Mouse (Mus musculus) left cerebral cortex, postnatal 25 days (tissue): Measurements from ENCODE around the gene Sept10. TPM values are rescaled to one million over a fixed set of nuclear protein-coding genes. Genes with fewer than 3 reads are reported as not detected.

Experiments used
- DNase-seq, 2 experiments: peaks; one replicate each; pipeline ENCODE4 v3.0.0; 2022; ENCODE audit warnings: low spot score in 2 of 2, mixed read lengths in 1 of 2
- intact Hi-C: fragments of 180-260 bp; cut with DNase I; formaldehyde crosslinking; loops from one replicate; pipeline ENCODE4 v1.15.1; 2025
- total RNA-seq, 2 experiments: library from RNA; stranded (reverse); gene quantifications; 2 replicates each; pipeline ENCODE4 v1.2.3; 2021

Gene Sept10
- total RNA-seq, 2 experiments from 2014 or later = 6.9 to 7.6 TPM

DNA sequence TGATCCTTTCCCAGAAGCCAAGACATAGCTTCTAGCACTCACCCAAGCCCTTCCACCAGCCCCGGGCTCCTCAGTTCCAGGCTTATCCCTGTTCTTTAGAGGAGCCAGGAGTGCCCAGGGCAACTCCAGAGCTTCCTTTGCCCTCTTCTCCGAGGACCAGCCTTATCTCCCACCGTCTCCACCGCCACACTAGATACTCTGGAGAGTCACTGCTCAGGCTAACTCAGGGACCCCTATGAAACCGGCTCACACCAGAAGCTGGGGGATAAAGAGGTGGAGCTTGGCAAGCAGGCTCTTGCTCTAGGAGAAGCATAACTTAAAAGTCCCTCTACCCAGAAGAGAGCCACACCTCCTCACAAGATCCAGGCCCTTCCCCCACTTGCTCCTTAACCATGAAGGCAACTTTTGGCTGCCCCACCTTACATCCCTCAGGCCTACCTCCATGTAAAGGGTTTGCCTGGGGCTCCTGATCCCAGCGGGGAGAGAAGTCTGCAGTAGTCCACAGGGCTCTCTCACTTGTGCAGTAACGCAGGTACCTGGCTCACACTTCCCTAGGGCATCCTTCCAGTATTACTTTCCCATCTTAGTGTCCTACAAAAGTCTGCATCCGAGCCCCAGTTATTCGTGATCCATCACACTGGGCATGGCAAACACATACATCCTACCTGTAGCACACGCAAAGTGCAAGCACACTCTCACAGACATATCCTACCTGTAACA, 70.5 kb downstream of the Sept10 start:
- DNase-seq = no peak
- intact Hi-C loops = loop anchor here (1.0 kb wide), 2 partner anchors 42 to 339 kb away; no protein-coding TSS in a partner anchor

DNA sequence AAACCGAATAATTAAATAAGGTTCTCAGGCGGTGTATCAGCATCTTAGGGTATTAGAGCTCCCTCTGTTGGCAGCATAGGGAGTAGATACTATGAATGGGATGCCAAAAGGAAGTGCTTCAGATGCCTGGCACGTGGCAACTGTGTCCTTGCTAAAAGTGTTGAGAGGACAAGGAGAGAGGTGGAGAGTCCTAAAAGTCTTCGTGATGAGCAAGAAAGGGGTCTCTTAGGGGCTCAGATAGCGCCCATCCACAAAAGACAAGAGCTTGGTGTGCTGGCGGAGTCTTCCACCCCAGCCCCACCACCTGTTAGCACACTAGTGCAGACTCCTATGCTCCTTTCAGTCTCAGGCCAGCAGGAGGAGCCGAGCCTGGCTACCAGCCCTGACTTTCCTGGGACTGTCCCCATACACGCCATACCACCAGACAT, 71.7 kb downstream of the Sept10 start:
- peak; percentile 68 to 76 for DNase-seq

DNA sequence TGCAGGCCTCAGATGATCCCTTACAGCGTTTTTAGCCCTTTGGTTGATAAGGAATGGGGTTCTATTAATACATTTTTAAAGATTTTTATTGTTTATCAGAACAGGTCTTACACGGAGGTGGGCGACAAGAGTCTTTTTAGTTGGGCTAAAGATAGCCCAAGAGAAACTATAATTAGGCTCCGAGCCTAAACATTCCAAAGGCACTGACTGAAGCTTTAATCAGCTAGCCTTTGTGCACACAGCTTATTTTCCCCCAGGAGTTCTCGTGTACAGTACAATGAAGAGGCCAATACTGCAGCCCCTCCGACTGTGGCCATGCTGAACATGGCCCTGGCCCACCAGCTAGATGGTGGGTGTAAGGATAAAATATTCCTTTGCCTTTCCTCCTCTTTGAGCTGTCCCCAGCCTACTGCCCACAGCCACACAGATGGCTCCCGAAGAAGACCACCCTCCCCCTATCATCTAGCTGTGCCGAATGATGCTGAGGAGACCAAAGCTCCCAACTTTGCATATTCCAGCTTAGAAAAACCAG, 88.1 kb downstream of the Sept10 start:
- intact Hi-C loops = no loop called here

More for the DNA sequence above, 71.7 kb downstream of the Sept10 start:
- intact Hi-C loops = loop anchor here (1.0 kb wide), 2 partner anchors 41 to 338 kb away; no protein-coding TSS in a partner anchor

DNA sequence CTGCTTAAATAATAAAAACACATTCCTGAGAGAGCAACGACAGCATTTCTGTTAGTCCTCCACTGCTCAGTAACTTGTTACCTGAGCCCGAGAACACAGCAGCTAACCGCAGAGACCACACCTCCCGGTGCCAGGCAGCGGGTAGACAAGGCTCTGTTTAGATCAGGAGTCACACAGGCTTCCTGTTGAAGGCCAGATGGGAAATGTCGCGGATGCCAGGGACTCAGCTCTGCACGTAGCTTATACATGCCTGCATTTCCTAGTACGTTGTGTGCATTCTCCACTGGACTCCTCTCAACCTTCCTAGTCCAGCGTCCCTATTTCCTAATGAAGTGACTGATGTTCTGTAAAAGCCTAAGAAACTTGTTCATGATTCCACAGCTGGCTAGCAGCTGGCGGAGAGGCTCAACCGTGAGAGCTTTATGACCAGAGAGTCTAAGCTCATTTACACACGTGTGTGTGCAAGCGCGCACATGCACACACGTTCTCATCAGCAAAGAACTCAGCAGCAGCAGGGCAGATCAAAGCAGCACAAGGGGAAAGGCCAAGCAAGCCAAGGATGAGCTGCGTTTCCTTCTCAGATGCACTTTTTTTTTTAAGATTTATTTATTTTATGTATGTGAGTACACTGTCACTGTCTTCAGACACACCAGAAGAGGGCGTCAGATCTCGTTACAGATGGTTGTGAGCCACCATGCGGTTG, 89.6 kb downstream of the Sept10 start:
- intact Hi-C loops = no loop called here
- DNase-seq = no peak

More for the DNA sequence above, 88.1 kb downstream of the Sept10 start:
- DNase-seq = peak in 1 of 2 experiments; percentile 50

DNA sequence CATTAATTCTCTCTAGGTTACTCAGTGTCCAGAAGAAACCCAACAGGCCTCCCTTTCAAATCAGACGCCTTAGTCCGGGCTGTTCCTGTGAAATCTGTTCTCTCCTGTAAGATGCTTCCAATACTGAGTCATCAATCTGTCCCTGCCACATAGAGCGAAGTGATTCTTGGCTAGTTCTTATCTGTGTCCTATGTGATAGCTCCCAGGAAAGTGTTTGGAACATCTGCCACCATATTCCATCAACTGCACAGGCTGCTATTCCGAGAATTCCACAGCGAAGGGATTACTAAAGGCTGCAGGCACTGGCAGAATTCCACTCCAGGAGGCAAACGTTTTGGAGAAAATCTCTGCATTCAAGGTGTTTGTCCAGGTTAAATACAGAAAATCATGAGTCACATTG, 94.0 kb downstream of the Sept10 start:
- peak; percentile 30 to 87 for DNase-seq
- intact Hi-C loops = loop anchor here (1.0 kb wide), 1 partner anchor 12 kb away; no protein-coding TSS in a partner anchor

DNA sequence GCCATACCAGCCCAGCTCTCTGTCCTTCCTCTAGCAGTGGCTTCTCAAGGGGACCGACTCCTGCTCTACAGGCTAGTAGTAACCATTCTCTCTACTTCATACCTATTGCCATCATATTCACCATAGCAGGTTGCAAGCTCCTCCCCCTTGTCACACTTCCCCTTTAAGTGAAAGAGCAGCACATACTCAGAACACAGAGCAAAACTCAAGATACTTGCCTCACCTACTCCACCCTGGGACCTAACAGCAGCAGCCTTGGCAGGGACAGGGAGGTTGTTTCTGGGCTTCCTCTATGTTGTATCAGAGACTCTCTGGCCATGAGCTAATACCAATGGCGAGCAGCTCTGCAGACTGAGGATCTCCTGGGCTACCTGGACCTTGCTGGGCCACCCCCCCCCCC, 96.2 kb downstream of the Sept10 start:
- no peak for DNase-seq
- intact Hi-C loops = no loop called here

DNA sequence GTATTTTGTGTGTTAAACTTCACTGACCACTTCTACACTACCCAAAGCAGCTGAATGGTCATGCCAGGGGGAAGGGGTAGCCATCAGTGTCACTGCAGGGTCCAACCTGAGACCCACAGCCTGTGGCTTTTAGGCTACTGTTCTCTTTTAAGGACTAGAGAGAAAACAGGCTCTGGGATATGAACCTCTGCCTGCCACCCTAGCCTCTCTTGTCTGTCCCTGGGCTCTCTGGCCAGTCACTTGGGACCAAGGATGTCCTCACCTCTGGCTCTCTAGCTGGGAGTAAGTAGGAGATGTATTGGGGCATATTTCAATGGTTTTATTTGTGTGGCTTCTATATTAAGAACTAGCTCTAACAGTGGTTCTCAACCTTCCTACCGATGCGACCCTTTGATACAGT, 101.8 kb downstream of the Sept10 start:
- intact Hi-C loops = no loop called here
- DNase-seq = no peak

DNA sequence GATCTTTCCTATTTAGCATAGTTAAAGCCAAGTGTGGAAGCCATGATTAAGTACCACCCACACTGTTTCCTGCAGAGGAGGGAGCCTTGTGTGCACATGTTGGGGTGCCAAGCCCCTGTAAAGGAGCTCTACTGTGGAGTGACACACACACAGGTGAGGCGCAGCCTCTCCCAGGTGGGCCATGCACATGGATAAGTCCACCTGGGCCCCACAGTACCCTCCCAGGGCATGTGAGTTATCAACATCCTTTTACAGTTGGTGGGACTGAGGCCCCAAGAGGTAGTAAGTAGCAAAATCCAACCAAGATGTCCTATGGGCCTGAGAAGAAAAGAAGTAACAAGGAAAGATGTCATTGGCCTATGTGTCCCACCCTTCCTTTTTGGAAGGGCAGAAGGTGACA, 102.6 kb downstream of the Sept10 start:
- no peak for DNase-seq
- intact Hi-C loops = no loop called here

DNA sequence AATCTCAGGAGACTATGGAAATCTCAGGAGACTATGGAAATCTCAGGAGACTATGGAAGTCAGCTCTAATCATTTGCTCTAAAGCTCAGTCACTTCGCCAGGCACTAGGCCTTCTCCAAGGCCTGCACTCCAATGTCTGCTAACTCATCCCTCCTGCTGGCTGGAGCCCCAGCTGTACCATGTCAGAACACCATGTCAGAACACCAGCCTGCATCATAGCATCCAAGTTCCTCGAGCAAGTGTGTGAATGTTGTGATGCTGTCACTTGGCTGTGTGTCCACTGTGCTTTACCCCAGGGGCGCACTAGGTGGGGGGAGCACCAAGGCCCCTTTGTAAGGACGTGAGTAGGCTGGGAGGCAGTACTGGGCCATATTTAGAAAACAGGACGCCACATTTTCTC, 104.1 kb downstream of the Sept10 start:
- intact Hi-C loops = no loop called here
- DNase-seq = no peak

DNA sequence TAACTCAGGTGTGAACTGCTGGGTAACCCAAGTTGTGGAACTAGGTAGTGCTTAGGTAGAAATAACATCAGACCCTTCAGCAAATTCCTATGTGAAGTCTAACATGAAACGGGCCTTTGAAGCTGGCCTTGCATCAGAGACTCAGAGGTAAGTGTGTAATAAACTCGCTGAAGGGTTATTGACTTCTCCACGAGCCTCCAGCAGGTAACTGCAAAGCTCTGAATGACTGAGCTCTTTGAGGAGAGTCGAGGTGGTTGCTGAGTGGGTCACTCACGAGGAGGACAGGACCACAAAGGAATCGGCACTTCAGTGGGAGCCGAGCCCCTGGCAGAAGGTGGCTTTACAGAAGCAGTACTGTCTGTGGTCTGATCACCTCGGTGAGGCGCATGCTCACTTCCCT, 105.3 kb downstream of the Sept10 start:
- no peak for DNase-seq
- intact Hi-C loops = no loop called here

DNA sequence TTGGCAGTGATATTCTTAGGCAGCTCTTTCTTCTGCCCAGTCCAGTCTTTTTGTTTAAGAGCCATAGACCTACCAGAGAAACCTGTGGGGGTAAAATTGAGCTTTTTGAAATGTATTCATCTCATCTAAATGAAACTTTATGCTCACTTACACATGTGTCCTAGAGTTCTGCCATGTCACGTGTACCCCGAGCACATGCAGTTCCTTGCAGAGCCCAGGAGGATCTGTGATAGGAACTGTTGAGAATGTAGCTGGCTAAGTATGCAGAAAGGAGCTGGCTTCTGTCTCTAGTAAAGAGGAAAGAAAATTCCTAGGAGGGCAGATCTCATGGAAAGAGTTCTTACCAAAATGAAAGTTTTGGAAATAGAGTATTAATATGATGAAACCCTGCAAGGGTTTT, 106.0 kb downstream of the Sept10 start:
- intact Hi-C loops = loop anchor here (1.0 kb wide), 1 partner anchor 12 kb away; no protein-coding TSS in a partner anchor
- peak in 1 of 2 experiments; percentile 62 for DNase-seq

DNA sequence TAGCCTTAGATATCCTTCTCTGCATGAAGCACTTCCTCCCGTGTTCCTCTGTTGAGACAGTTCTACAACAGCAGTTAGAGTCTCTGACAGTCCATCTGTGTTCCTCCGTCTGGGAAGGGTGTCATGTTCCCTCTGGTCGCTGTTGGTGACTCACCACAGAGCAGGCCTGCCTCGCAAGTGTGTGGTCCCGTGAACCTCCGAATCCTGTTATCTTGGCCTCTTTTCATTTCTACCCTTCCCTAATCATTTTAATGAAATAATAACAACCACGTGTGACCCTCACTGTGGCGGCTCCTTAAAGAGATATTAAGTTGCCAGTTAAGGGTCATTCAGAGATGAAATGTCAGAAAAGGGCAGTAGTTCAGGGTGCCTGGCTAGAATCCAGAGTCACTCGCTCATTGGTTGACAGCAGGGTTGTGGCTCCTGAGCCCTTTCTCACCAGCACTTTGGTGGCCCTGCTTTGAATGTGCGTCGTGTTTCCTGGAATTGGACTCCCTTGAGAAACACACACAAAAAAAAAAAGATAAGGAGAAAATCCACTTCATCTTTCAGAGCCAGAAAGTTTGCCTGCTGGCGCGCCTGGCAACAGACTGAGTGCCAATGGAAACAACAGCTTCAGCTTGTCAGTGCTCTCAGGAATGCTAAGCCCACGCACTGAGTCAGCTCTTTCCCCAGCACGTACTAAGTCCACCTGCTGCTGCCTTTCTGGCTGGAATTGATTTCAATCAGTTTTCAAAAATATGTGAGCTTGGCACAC, 106.9 kb downstream of the Sept10 start:
- intact Hi-C loops = loop anchor here (1.0 to 5.0 kb wide), 2 partner anchors 13 to 108 kb away; partner anchors contain the start of genes Sept10 and Sowahc
- DNase-seq = peak; percentile 78 to 96

DNA sequence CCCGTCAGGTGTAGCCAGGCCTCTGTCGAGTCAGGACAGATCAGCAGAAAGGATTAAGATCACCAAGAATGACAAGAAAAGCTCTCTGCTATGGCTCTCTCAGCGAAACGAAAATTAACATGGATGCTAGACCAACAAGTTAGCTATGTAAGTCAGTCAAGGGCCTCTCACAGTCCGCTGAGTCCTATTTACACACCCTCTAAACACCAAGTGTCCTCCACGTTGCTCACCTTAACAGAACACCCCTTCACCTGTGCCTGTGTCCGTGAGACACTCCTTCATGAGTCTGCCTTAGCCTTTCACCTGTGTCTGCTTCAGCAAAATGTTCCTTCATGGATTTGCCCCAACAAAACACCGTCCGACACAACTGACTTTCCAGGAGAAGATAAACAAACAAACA, 108.3 kb downstream of the Sept10 start:
- DNase-seq = no peak

DNA sequence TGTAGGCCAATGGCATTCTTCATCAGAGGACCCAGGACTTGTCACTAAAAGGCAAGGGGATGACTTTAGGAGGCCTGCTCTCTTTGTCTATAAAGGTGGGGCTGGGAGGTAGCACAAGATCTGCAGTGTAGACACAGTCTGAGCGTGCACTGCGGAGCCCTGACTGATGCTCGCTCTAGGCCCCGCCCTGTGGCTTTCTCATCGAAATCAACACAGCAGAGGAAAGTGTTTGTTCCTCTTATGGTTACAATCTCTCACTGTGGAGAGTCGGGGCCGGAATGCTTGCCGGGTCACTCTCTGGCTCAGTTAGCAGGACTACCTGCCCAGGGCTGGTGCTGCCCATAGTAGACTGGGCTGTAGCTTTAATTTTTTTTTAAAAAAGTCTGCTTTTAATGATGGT, 108.9 kb downstream of the Sept10 start:
- no peak for DNase-seq
- intact Hi-C loops = loop anchor here (5.0 kb wide), 1 partner anchor 110 kb away; the partner anchor contains the start of genes Sept10 and Sowahc

More for the DNA sequence above, 108.3 kb downstream of the Sept10 start:
- intact Hi-C loops = loop anchor here (5.0 kb wide), 1 partner anchor 109 kb away; the partner anchor contains the start of genes Sept10 and Sowahc

DNA sequence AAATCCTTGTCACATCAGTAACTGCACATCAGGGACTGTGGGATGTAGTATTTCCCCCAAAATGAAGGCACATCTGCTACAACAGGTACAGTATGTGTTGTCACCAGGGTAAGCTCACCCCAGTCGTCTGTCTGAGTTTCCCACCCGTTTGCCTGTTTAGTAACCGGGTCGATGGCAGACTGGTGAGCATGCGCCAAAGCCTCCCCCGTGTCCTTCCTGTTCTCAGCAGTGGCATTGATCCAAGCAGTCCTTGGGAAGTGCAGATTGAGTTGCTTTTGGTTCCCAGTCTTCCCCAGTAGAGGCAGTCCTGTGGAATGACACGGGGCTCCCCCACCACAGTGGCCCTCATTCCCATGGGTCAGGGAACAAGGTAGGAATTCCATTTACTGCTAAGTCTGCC, 111.3 kb downstream of the Sept10 start:
- intact Hi-C loops = loop anchor here (5.0 kb wide), 1 partner anchor 112 kb away; the partner anchor contains the start of genes Sept10 and Sowahc
- DNase-seq = peak in 1 of 2 experiments; percentile 36

DNA sequence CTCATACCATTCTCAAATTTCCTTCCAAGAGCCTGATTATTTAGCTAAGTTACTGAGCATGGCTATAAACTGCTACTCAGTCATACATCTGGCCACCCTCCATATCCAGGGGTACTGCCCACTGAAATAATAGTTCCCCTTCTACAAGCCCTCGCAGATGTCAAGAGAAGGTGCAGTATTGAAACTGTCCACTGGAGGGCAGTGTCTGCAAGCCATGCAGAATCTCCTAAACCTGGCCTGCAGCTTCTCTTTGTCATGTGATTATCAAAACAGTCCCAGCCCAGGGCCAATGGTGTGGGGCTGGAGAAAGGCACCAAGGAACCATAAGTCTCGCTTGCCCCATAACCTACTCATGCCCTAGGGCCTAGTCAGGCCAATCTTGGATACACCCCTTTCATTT, 112.6 kb downstream of the Sept10 start:
- DNase-seq = peak; percentile 82 to 84
- intact Hi-C loops = loop anchor here (1.0 to 5.0 kb wide), 3 partner anchors 41 to 297 kb away; partner anchors contain the start of gene Sh3rf3

DNA sequence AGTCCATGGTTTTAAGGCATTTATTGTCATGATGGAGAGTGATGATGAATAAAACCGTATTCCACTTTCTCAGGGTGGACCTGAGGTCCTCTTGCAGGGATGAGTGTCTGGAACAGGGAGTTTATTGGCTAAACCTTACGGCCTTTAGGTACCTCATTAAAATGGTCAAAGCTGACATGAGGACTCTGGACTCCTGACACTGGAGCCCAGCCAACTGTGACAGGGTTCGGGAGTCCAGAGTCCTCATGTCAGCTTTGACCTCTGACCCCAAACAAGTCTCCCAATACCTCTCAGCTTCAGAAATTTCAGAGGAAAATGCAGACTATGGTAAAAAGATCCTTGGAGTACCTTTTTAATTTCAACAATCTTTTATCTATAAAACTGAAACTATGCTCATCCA, 115.0 kb downstream of the Sept10 start:
- DNase-seq = no peak
- intact Hi-C loops = loop anchor here (5.0 kb wide), 1 partner anchor 294 kb away; the partner anchor contains the start of gene Sh3rf3

DNA sequence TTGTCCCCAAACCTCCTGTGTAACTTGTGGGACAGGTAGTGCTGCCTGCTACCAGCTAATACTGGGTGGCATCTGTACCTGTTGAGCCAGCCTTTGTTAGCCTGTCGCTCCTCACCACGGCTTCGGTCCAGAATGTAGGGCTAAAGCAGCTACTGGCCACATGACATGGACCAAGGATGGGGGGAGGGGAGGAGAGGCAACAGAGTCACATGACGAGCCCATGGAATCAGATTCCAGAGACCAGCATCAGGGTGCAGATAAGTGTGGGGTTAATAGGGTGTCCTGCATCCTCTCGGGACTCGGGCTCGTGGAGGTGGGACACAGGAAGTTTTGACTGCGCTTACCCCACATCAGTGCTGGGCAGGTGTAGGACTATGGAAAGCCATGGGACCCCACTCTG, 115.8 kb downstream of the Sept10 start:
- intact Hi-C loops = loop anchor here (5.0 kb wide), 1 partner anchor 294 kb away; the partner anchor contains the start of gene Sh3rf3
- DNase-seq = no peak

DNA sequence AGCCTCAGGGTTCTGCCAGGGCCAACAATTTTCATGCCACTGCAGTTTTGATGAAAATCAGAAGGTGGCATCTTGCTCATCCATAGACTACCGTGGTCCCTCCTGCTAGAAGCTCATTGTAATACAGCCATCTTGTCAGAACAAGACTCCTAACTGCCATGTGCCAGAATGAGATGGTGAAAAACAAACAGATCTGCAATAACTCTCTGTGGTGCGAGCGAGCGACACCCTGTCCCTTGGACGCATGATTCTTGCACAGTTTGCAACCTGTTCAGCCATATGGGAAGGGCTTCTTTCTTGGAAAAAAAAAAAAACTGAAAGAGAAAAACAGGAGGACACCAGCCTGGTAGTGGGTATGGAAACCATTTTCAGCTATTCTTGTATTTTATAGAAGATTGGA, 117.0 kb downstream of the Sept10 start:
- intact Hi-C loops = loop anchor here (5.0 kb wide), 1 partner anchor 292 kb away; the partner anchor contains the start of gene Sh3rf3
- no peak for DNase-seq
